In the genomic region with DNA sequence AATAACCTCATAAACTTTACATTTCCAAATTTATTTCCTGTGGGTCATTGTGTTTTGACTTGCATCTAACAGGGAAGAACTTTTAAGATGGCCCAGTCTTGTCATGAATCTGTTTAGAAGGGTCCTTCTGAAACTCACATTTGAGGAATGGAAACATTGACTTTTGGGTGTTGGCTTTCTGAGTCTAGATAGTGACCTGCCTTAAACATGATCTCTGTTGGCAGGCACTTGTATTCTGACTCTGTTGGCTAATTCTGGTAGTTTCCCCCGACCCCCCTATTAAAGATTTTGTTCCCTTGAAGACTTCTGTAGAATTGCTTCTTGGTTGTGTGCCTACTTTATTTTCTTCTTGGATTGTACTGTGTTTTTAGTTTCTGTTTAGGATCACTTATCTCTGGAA, we compare ENCODE assay signal across 1 mouse cellular context.
TF ChIP-seq lines count a peak whose summit lies in the region.

No protein-coding gene starts in this region.

TF ChIP-seq in CH12.LX, 34 proteins besides CTCF, POLR2A, EP300 and RAD21 (continued from another document):
- TF ChIP-seq ZMIZ1 (IDR thresholded peaks at IDR 0.05; ENCODE audit: low read depth, low read length): no peak
- TF ChIP-seq TCF12 (IDR thresholded peaks at IDR 0.05; ENCODE audit: low read depth, low read length): no peak
- TF ChIP-seq RCOR1 (conservative IDR thresholded peaks at IDR 0.05; ENCODE audit: low read depth, low read length): 0 out of 2 replicates have a peak, but pooled peaks have one; percentile 49
- no peak for TF ChIP-seq GABPA (IDR thresholded peaks at IDR 0.05; ENCODE audit: insufficient replicate concordance, low read depth, low read length)
- 0 out of 2 replicates have a peak, but pooled peaks have one; percentile 28 for TF ChIP-seq MYC (IDR thresholded peaks at IDR 0.05; ENCODE audit: low read depth, low read length)
- no peak for TF ChIP-seq ETS1 (conservative IDR thresholded peaks at IDR 0.05; ENCODE audit: low read depth, low read length)
- no peak for TF ChIP-seq MAFK (IDR thresholded peaks at IDR 0.05; ENCODE audit: insufficient replicate concordance, low read length)
- TF ChIP-seq ZNF384 (IDR thresholded peaks at IDR 0.05; ENCODE audit: low read depth, low read length): no peak
- TF ChIP-seq USF1 (IDR thresholded peaks at IDR 0.05; ENCODE audit: low read depth, low read length): no peak
- no peak for TF ChIP-seq MAX (IDR thresholded peaks at IDR 0.05; ENCODE audit: low read length)
- TF ChIP-seq ZKSCAN1 (IDR thresholded peaks at IDR 0.05; ENCODE audit: borderline replicate concordance, low read depth, low read length): no peak
- TF ChIP-seq IRF4 (IDR thresholded peaks at IDR 0.05; ENCODE audit: low read depth, low read length): peak; percentile 33; the same call in 1 of the 2 replicates
- no peak for TF ChIP-seq ELF1 (IDR thresholded peaks at IDR 0.05; ENCODE audit: low read depth, low read length)
- no peak for TF ChIP-seq E2F4 (IDR thresholded peaks at IDR 0.05; ENCODE audit: insufficient replicate concordance, low read depth, low read length)
- no peak for TF ChIP-seq JUN (IDR thresholded peaks at IDR 0.05; ENCODE audit: insufficient read depth, low read depth, low read length)
- no peak; the same call in 1 of the 2 replicates for TF ChIP-seq MXI1 (IDR thresholded peaks at IDR 0.05; ENCODE audit: low read depth, low read length)
- TF ChIP-seq HCFC1 (IDR thresholded peaks at IDR 0.05; ENCODE audit: low read depth, low read length): no peak; the same call in 1 of the 2 replicates
- TF ChIP-seq ZC3H11A (IDR thresholded peaks at IDR 0.05; ENCODE audit: low read depth, low read length): no peak
- TF ChIP-seq CHD1 (IDR thresholded peaks at IDR 0.05; ENCODE audit: low read depth, low read length): 0 out of 2 replicates have a peak, but pooled peaks have one; percentile 58
- TF ChIP-seq JUND (conservative IDR thresholded peaks at IDR 0.05; ENCODE audit: low read depth, low read length): 0 out of 2 replicates have a peak, but pooled peaks have one; percentile 12
- TF ChIP-seq NELFE (IDR thresholded peaks at IDR 0.05; ENCODE audit: low read depth, low read length): no peak
- TF ChIP-seq MEF2A (IDR thresholded peaks at IDR 0.05; ENCODE audit: borderline replicate concordance, low read depth, low read length): no peak
- no peak for TF ChIP-seq MAZ (IDR thresholded peaks at IDR 0.05; ENCODE audit: low read depth, low read length)
- TF ChIP-seq POLR2AphosphoS2 (IDR thresholded peaks at IDR 0.05; ENCODE audit: low read depth, low read length): no peak
- no peak for TF ChIP-seq TBP (conservative IDR thresholded peaks at IDR 0.05; ENCODE audit: low read depth, low read length)
- no peak for TF ChIP-seq NRF1 (IDR thresholded peaks at IDR 0.05; ENCODE audit: low read depth, low read length)
- TF ChIP-seq BHLHE40 (IDR thresholded peaks at IDR 0.05; ENCODE audit: low read depth, low read length): no peak
- TF ChIP-seq KAT2A (IDR thresholded peaks at IDR 0.05; ENCODE audit: insufficient replicate concordance, low read length): no peak
- no peak for TF ChIP-seq USF2 (conservative IDR thresholded peaks at IDR 0.05; ENCODE audit: low read depth, low read length)
- no peak for TF ChIP-seq UBTF (IDR thresholded peaks at IDR 0.05; ENCODE audit: low read depth, low read length)
- TF ChIP-seq PAX5 (IDR thresholded peaks at IDR 0.05; ENCODE audit: low read length): no peak
- TF ChIP-seq SMC3 (IDR thresholded peaks at IDR 0.05; ENCODE audit: low read depth, low read length): no peak
TF ChIP-seq in CH12.LX: peak in this region for 5.
